Mouse (Mus musculus): ENCODE results near the gene Ring1.

- TF ChIP-seq CTCF (IDR thresholded peaks at IDR 0.05; ENCODE audit: borderline replicate concordance, insufficient read depth, low read depth, low read length), result no peak
- TF ChIP-seq POLR2A (IDR thresholded peaks at IDR 0.05; ENCODE audit: borderline replicate concordance, insufficient read depth, low read length), result no peak
Observed at GRCm38 (mm10) chr17:33994959-33995358, 29.5 kb downstream of the Ring1 start.
